Mouse (Mus musculus) gastrocnemius, postnatal 14 days (tissue): Measurements from ENCODE around the gene Eif2s1. TPM values are rescaled to one million over a fixed set of nuclear protein-coding genes. Genes with fewer than 3 reads are reported as not detected.
"Not testable (repeated sequence)": the region's sequence is repeated elsewhere in the genome, so short reads cannot be mapped to it uniquely, and the experiment has no call there.

Source experiments
- DNase-seq: peaks from one replicate; pipeline ENCODE4 v3.0.0; 2021; ENCODE audit warnings: mixed read lengths
- intact Hi-C: fragments of 180-260 bp; cut with DNase I; formaldehyde crosslinking; loops from one replicate; pipeline ENCODE4 v1.15.1; 2025; ENCODE audit warnings: low total_unique reads
- total RNA-seq, 2 experiments: library from RNA; stranded (reverse); gene quantifications; 2 replicates each; pipeline ENCODE4 v1.2.3; 2021

Gene Eif2s1
- total RNA-seq, 2 experiments from 2014 or later: 38.9 to 49.3 TPM

DNA sequence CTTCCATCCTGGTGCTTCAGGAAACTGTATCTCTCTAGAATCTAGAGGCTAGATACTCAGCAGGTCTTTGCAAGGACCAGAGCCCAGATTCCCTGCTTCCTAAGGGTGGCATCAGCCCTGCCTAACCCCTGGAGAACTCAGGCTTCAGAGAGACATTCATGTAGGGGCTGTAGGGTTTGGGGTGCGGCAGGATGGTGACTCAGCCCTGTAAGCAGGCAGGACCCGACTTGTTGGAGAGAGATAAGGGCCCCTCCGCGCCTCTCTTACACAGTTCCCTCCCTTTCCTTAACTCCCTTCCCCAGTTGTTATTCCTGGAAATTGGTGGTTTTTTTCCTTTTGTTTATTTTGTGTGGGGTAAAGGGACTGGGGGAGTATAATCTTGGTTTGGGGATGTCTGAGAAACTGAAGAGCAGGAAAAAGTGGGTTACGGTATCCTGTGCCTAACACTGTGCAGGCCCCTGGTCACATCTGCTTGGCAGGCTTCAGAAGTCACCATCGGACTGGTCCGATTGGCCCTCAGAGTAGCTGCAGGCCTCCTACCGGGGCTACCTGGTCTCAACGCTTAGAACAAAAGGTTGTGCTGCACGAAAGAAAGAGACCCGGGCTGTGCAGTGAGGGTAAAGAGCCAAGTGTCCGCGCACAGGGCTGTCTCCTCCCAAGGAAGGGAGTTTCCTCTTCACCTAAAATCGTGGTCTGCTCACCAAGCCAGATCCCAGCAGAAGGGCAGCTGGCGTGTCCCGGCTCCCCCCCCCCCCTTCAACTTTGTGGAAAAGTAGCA is 49.3 kb downstream of the Eif2s1 start:
- intact Hi-C loops: no loop called here
- DNase-seq: no peak

DNA sequence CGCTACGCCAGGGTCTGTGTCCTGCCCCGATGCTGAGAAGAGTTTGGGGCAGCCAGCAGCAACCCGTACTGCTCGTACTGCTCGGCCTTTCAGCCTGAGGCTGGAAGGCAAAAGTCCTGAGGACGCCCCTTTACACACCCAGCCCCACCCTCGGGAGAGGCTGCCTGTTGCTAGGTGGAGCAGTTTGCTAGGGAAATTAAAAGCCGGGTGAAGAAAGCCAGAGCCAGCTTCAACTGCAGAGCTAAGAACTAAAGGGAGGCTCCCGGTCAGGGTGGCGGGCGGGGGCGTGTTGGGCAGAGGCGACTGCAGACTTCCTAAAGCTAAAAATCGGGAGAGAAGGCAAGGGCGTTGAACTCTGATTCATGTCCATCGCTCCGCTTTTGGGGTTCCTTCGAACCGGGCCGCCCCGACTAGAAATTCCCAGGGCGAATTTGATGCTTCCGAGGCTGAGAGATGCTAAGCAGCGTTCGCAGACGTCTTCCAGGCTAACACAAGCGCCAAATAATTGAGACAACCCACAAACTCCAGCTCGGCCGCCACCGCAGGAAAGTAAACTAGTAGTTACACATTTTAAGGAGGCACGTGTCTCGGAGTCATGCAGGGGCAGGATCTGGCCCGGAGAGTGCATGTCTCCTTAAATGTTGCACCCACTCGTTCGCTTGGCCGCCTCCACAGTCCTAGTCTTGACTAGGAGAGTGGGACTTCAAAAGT is 50.2 kb downstream of the Eif2s1 start:
- intact Hi-C loops: no loop called here

DNA sequence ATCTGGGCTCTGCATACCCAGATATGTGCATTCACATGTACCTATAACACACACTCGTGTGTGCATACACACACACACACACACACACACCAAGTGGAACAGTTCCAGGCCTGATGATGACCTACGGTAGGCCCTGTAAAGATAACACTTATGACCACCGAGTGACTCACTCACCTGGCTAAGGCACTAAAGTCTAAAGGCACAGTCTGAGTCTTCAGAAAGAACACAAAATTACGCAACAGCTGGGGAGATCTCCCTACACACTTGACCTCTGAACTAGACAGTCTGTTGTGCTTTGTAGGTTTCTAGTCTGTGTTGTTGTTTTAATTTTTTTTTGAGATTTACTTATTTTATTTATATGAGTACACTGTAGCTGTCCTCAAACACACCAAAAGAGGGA is 52.8 kb downstream of the Eif2s1 start:
- no peak for DNase-seq

More for the DNA sequence above, 50.2 kb downstream of the Eif2s1 start:
- peak; percentile 31 for DNase-seq

DNA sequence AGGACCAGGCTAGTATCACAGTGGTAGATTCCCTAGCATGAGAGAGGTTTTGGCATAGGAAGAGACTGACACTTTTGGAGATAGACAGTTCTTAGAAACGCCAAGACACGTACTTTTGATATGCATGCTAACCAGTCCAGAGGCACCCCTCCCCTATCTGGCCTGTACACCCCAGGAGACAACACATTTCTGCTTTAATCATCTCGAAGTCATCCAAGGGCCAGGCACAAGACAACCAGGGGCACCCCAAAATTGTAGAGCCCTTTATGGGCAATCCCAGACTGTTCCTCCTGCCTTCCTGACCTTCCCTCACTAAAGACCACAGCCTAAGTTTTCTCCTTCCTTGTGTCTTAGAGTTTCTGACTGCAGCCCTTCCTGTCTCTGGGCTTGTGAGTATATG is 53.9 kb downstream of the Eif2s1 start:
- no peak for DNase-seq
- intact Hi-C loops: loop anchor here (5.0 kb wide), 2 partner anchors 92 to 107 kb away; partner anchors contain the start of gene Tmem229b

More for the DNA sequence above, 52.8 kb downstream of the Eif2s1 start:
- intact Hi-C loops: no loop called here

DNA sequence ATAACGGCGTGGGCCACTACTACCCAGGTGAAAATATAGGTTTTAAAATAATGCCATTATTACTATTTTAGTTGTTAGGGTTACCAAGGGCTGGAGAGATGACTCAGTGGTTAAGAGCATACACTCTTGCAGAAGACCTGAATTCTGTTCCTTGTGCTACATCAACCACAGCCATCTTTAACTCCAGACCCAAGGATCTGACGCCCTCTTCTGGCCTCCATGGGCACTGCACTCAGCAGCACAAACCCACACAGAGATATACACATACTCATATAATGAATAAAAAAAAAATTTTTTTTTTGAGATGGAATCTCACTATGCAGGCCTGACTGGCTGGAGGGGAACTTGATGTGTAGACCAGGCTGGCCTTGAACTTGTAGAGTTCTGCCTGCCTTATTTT is 54.7 kb downstream of the Eif2s1 start:
- intact Hi-C loops: loop anchor here (5.0 kb wide), 2 partner anchors 91 to 106 kb away; partner anchors contain the start of gene Tmem229b
- no peak for DNase-seq

DNA sequence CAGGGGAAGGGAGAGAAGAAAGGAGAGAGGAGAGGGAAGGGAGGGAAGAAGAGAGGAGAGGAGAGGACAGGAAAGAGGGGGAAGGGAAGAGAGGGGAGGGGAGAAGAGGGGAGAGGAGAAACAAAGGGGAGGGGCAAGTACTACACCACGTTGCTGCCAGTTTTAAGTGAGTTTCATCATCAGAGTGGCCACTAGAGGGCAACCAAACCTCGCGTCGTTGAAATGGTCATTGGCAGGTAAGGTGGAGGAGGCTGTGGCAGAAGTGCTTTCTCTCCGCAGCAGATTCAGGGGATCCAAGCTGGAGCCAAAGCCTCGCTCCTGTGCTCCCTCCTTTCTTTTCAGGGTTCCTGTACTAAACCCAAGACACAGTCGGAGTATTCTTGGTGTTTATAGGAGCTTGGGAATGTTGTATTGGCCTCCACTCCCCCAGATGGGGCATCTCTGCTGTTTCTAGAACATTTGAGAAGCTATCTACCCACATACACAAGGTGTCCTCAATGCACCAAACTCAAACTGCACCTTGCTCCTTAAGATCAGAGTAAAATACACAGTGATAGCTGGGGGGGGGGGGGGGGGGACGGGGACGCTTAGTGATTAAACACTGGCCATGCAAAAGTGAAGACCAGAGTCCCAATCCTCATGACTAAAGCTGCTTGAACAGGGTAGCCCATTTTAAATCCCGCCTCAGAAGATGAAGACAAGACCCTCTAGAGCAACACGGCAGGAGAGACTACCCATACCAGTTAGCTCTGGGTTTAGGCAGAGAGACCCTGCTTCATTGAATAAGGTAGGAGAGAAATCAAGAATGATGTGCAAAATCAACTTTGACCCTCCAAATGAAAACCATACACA is 56.8 kb downstream of the Eif2s1 start:
- intact Hi-C loops: loop anchor here (2.0 to 5.0 kb wide), 3 partner anchors 89 to 174 kb away; partner anchors contain the start of gene Tmem229b
- peak; percentile 69 for DNase-seq

DNA sequence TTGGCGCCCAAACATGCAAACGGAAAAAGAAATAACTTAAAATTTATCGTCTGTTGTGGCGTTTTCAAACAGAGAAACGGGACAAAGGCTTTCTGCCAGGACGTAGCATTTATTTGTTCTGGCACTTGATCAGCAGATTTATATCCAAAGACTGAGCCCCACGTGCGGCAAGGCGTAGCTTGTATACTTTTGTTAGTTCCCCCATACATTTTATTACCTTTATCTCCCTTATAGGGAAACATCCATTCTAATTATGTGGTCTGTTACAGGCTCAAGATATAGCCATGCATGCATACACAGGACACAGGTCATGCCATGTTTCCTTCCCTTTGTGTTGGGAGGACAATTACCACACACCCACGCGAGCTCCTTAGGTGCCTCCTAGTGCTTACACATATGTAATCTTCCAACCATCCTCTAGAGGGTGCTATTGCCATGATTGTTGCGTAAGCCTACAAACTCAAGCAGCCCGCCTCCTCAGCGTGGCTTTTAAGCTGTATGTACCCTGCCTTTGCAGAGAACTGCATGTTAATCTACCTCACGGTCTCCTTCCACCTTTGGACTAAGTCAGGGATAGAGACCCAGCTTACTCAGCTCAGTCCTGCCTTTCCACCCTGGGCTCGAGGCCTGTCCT is 57.6 kb downstream of the Eif2s1 start:
- DNase-seq: peak; percentile 32
- intact Hi-C loops: loop anchor here (2.0 to 5.0 kb wide), 3 partner anchors 88 to 174 kb away; partner anchors contain the start of gene Tmem229b

DNA sequence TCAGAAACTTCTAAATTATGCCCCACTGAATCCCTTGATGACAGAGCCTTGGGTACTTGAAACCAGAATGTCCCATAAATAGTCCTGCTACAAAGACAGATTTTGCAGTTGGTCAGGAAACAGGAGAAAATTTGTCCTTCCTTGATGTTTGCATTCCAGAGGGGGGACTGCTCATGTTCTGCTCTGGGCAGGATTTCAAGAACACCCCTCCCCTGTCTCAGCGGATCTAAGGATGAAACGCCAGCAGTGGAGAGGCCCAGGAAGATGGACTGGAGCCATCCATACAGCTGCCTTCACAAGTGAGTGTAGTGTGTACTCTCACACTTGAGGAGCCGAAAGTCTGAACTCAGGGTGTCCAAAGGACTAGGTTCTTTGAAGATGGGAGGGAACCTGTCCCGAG is 59.8 kb downstream of the Eif2s1 start:
- no peak for DNase-seq
- intact Hi-C loops: no loop called here

DNA sequence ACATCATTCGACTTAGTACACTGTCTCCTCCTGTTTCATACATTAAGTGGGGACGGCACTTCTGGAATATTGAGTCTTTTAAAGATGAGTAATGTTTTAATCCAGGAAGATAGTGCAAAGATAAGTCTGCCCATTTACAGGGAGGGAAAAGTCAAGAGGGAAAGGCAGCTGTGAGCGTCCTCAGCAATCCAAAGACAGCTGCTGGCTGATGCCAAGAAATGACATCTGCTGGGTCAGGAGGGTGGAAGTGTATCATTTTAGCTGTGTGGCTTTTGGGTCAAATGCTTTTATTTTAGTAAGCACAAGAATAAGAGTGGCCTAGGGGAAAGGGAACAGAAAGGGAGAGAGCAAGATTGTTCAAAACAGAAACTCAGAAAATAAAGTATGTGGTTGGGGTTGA is 60.4 kb downstream of the Eif2s1 start:
- DNase-seq: no peak
- intact Hi-C loops: no loop called here

DNA sequence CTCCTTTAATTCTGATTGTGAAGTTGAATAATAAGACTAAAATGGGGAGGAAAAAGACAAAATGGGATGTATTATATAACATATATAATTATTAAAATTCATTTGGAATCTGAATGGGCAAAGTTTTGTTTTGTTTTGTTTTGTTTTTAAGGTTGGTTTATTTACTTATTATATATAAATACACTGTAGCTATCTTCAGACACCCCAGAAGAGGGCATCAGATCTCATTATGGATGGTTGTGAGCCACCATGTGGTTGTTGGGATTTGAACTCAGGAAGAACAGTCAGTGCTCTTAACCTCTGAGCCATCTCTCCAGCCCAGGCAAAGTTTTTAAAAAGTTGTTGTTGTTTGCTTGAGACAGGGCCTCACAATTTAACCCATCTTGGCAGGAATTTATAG is 61.4 kb downstream of the Eif2s1 start:
- intact Hi-C loops: not testable (repeated sequence)

DNA sequence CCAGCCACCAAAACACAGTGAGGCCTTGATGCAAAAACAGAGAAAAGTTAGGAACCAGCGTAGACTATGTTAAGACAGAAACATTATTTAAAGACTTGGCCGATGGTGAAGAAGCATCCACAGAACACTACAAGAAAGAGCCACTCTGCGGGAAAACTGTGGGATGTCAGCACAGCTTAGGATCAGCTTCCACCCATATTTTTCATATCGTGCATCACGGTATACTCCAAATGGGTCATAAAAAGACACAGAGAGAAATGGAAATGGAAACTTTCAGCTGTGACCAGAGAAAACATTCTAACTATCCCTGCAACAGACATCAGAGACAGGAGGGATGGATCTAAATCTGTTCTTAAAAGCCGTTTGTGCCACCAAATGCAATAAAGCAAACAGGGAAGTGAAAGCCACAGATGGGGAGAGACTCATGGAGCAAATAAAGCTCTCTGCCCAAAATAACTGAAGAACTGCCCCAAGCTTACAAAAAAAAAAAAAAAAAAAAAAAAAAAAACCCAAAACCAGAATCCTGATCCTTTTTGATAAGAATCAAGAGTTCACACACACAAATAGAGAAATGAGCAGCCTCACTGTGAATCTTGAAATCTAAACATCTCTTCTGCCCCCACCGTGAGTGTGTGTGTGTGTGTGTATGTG is 62.0 kb downstream of the Eif2s1 start:
- intact Hi-C loops: no loop called here

More for the DNA sequence above, 61.4 kb downstream of the Eif2s1 start:
- not testable (repeated sequence) for DNase-seq

DNA sequence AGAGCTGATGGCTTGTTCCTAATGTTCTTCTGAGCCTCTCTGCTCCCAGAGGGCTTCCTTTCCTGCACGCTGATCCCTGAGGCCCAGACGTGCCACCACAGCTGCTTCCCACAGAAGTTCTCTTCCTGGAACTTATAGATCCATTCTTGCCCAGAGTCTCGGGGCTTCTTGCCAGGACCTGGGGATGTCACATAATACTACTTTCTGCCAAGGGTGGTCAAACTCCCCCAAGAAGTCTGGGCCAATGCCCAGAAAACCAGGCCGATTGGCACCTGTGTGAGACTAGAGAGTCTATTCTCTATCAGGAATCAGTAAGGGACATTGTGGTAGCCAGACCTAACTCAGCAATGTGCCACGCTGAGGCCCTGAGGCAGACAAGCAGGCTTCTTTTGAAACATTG is 65.7 kb downstream of the Eif2s1 start:
- no peak for DNase-seq
- intact Hi-C loops: no loop called here

More for the DNA sequence above, 62.0 kb downstream of the Eif2s1 start:
- DNase-seq: no peak

DNA sequence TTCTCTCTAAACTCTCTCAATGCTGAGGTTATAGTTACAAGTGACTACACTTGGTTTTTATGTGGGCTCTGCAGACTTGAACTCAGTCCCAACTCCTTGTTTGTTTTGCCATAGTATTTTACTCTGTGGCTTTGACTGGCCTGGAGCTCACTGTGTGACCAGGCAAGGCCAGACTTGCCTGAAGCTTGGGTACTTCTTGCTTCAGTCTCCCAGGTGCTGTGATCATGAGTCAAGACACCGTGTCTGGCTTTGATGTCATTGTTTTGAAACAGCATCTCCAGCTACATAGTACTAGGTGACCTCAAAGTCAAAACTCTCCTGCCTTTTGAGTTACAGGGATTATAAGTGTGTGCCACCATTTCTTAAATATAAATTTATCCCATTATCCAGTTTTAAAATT is 68.3 kb downstream of the Eif2s1 start:
- DNase-seq: no peak
- intact Hi-C loops: no loop called here

DNA sequence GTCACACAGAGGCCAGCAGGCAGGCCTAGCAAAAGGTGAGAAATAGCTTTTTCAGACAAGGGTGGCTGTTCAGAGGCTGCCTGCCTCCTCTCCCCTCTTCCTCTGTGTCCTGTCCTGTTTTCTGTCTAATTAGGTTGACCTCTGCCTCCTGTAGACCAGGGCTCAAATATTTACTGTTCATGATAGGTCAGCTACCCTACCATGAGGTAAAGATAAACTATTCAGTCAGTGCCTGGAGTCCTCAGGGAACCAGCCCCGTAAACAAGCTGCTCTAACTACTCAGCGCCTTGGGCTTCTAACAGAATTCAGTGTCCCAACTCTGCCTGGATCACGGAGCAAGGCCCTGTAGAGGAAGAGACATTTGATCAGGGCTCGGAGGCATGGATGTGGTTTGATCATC is 74.9 kb downstream of the Eif2s1 start:
- no peak for DNase-seq
- intact Hi-C loops: no loop called here

Other genes with a start within 250 kb of the Eif2s1 start
- under 1 TPM in 1 of 2 experiments, not detected in 1; 0.25 TPM for gene Fam71d, start 170.3 kb upstream of the Eif2s1 start, total RNA-seq
- gene Mpp5, start 112.9 kb upstream of the Eif2s1 start, total RNA-seq: 10 to 100 TPM; 12.7 to 18.4 TPM
- gene Atp6v1d, start 181 bp upstream of the Eif2s1 start, total RNA-seq: 10 to 100 TPM; 53.4 to 53.9 TPM
- under 1 TPM in 1 of 2 experiments, not detected in 1; 0.13 TPM for gene Plek2, start 45.1 kb downstream of the Eif2s1 start, total RNA-seq
- 10 to 100 TPM; 11.8 to 16.7 TPM for gene Tmem229b, start 145.8 kb downstream of the Eif2s1 start, total RNA-seq
- 1 to 10 TPM; 2.2 to 2.5 TPM for gene Plekhh1, start 167.3 kb downstream of the Eif2s1 start, total RNA-seq
- 1 to 10 TPM; 1.9 to 2.9 TPM for gene Pigh, start 227.8 kb downstream of the Eif2s1 start, total RNA-seq